Mouse (Mus musculus) small intestine, adult 2 months (tissue): ENCODE results near the gene Tnks2. TPM values are rescaled to one million over a fixed set of nuclear protein-coding genes. Genes with fewer than 3 reads are reported as not detected.

Source experiments
- H3K27ac ChIP-seq: fragments of 200-500 bp; 2 replicates; pipeline ENCODE4 v1.5.1; 2012; ENCODE audit warnings: low read depth, low read length, control low read depth, inconsistent platforms; ENCODE audit not compliant: insufficient read depth
- H3K27me3 ChIP-seq: fragments of 200-500 bp; 2 replicates; pipeline ENCODE4 v1.6.1; 2012; ENCODE audit warnings: mild to moderate bottlenecking, moderate library complexity, low read length, inconsistent platforms; ENCODE audit not compliant: control insufficient read depth, insufficient read depth
- H3K36me3 ChIP-seq: fragments of 200-500 bp; 2 replicates; pipeline ENCODE4 v1.6.1; 2012; ENCODE audit warnings: mild to moderate bottlenecking, low read length, control low read depth, inconsistent platforms; ENCODE audit not compliant: control insufficient read depth, insufficient read depth
- H3K4me1 ChIP-seq: fragments of 200-500 bp; 2 replicates; pipeline ENCODE4 v1.6.1; 2012; ENCODE audit warnings: low read length, inconsistent platforms, mixed read lengths; ENCODE audit not compliant: control insufficient read depth, insufficient read depth, insufficient read length
- H3K4me3 ChIP-seq: fragments of 200-500 bp; 2 replicates; pipeline ENCODE4 v1.5.1; 2012; ENCODE audit warnings: low read depth, mild to moderate bottlenecking, control low read depth, inconsistent platforms, low read length, moderate library complexity
- CTCF ChIP-seq: fragments of 200-500 bp; IDR thresholded peaks from 2 replicates; pipeline ENCODE4 v1.5.1; 2012; ENCODE audit warnings: low read depth, mild to moderate bottlenecking, control low read depth, inconsistent platforms, low read length, moderate library complexity, mixed read lengths; ENCODE audit not compliant: insufficient replicate concordance, insufficient read length; ENCODE audit errors: extremely low read depth
- POLR2A ChIP-seq: fragments of 200-500 bp; IDR thresholded peaks from 2 replicates; pipeline ENCODE4 v1.6.1; 2012; ENCODE audit warnings: low read depth, mild to moderate bottlenecking, control low read depth, inconsistent platforms, low read length, moderate library complexity
- WGBS: fragments of 180-500 bp; shearing (Covaris S2); methylation state at CpG from one replicate; pipeline ENCODE4 v1.1.7; 2018; 5-methylcytosine and 5-hydroxymethylcytosine counted together
- polyA plus RNA-seq: library from polyadenylated mRNA; depleted of rRNA; stranded (reverse); fragments of >200 nt; gene quantifications from 2 replicates; pipeline ENCODE4 v1.2.3, GENCODE M21; 2012; rRNA removed

Gene Tnks2
- polyA plus RNA-seq, 1 experiment: 13.2 TPM

- no peaks in the 10 kb centered on the region for H3K4me1 ChIP-seq
- 88% methylated on average over 4 of the region's 4 CpGs for WGBS
- TF ChIP-seq POLR2A (no peak), CTCF (no peak)
- no peak overlapping the region for H3K27ac ChIP-seq
- H3K27me3 ChIP-seq: no peaks in the 10 kb centered on the region
- no peaks in the 10 kb centered on the region for H3K36me3 ChIP-seq
- H3K4me3 ChIP-seq: no peak overlapping the region
Measured at GRCm38 (mm10) chr19:36936285-36936684, 102.3 kb downstream of the Tnks2 start.

GRCm38 (mm10) chr19:36938008-36938407 is 104.0 kb downstream of the Tnks2 start:
- no peak overlapping the region for H3K4me3 ChIP-seq
- no peaks in the 10 kb centered on the region for H3K4me1 ChIP-seq
- TF ChIP-seq CTCF (no peak), POLR2A (no peak)
- H3K36me3 ChIP-seq: no peaks in the 10 kb centered on the region
- H3K27ac ChIP-seq: no peak overlapping the region
- H3K27me3 ChIP-seq: no peaks in the 10 kb centered on the region

GRCm38 (mm10) chr19:36940064-36940463 is 106.0 kb downstream of the Tnks2 start:
- WGBS: 91% methylated on average over 1 of the region's 1 CpGs
- H3K4me1 ChIP-seq: no peaks in the 10 kb centered on the region
- no peaks in the 10 kb centered on the region for H3K36me3 ChIP-seq
- no peak overlapping the region for H3K4me3 ChIP-seq
- H3K27me3 ChIP-seq: no peaks in the 10 kb centered on the region
- H3K27ac ChIP-seq: no peak overlapping the region
- TF ChIP-seq CTCF (no peak), POLR2A (no peak)

Other genes starting within 250 kb of the Tnks2 start
- 0.55 and 0.75 TPM in 2 replicates for gene Ppp1r3c, start 97.6 kb upstream of the Tnks2 start, polyA plus RNA-seq
- gene Fgfbp3, start 85.4 kb downstream of the Tnks2 start, polyA plus RNA-seq: 2.1 and 4.9 TPM in 2 replicates
- 1.0 and 2.1 TPM in 2 replicates for gene Btaf1, start 91.8 kb downstream of the Tnks2 start, polyA plus RNA-seq